Mouse (Mus musculus) midbrain, embryonic 16.5 days (tissue): Measurements from ENCODE around the gene Adprhl1. TPM values are rescaled to one million over a fixed set of nuclear protein-coding genes. Genes with fewer than 3 reads are reported as not detected.

ENCODE experiments used
- ATAC-seq: fragments of 200-750 bp; cut with Nextera tagmentation; 2 replicates; pipeline ENCODE4 v1.8.0; 2017; ENCODE audit warnings: moderate TSS enrichment
- H3K27ac ChIP-seq: fragments of 300-500 bp; sonication (generic); 2 replicates; pipeline ENCODE4 v1.5.1; 2014; ENCODE audit warnings: mild to moderate bottlenecking, low read length, mixed read lengths
- H3K27me3 ChIP-seq: fragments of 300-500 bp; sonication (generic); 2 replicates; pipeline ENCODE4 v1.6.1; 2014; ENCODE audit warnings: low read depth, low read length, mixed read lengths; ENCODE audit not compliant: control insufficient read depth, insufficient read depth
- H3K36me3 ChIP-seq: fragments of 300-500 bp; sonication (generic); 2 replicates; pipeline ENCODE4 v1.6.1; 2014; ENCODE audit warnings: mild to moderate bottlenecking, low read length, moderate library complexity, mixed read lengths; ENCODE audit not compliant: control insufficient read depth, insufficient read depth
- H3K4me1 ChIP-seq: fragments of 300-500 bp; sonication (generic); 2 replicates; pipeline ENCODE4 v1.6.1; 2014; ENCODE audit warnings: mild to moderate bottlenecking, low read length, mixed read lengths; ENCODE audit not compliant: control insufficient read depth, insufficient read depth
- H3K4me2 ChIP-seq: fragments of 300-500 bp; sonication (generic); 2 replicates; pipeline ENCODE4 v1.6.1; 2014; ENCODE audit warnings: mild to moderate bottlenecking, low read length, mixed read lengths
- H3K4me3 ChIP-seq: fragments of 300-500 bp; sonication (generic); 2 replicates; pipeline ENCODE4 v1.5.1; 2014; ENCODE audit warnings: low read depth, mild to moderate bottlenecking, low read length, moderate library complexity, mixed read lengths
- H3K9ac ChIP-seq: fragments of 300-500 bp; sonication (generic); 2 replicates; pipeline ENCODE4 v1.6.1; 2014; ENCODE audit warnings: low read depth, low read length, mixed read lengths
- H3K9me3 ChIP-seq: fragments of 300-500 bp; sonication (generic); replicated peaks from 2 replicates; pipeline ENCODE4 v1.6.1; 2014; ENCODE audit warnings: mild to moderate bottlenecking, low read length, mixed read lengths; ENCODE audit not compliant: control insufficient read depth, poor library complexity, severe bottlenecking
- WGBS: fragments of 180-500 bp; shearing (Covaris S2); extraction: QIAGEN DNeasy Blood & Tissue Kit; methylation state at CpG from one replicate; pipeline ENCODE4 v1.1.7; 2014; 5-methylcytosine and 5-hydroxymethylcytosine counted together
- polyA plus RNA-seq: library from polyadenylated mRNA; unstranded; fragments of >200 nt; fragmentation: Nextera tagmentation; extraction: Ambion mirVana; gene quantifications from 2 replicates; pipeline ENCODE4 v1.2.1, GENCODE M21; 2015

Gene Adprhl1
- polyA plus RNA-seq, 1 experiment from 2014 or later, result 0.29 TPM

- Histone ChIP-seq H3K9me3 (no peaks in the 10 kb centered on the region), H3K4me3 (no peak overlapping the region), H3K9ac (no peak overlapping the region), H3K4me2 (no peak overlapping the region), H3K4me1 (peaks cover 12% of the 10 kb centered on the region), H3K27me3 (peaks cover 18% of the 10 kb centered on the region), H3K27ac (no peak overlapping the region), H3K36me3 (no peaks in the 10 kb centered on the region)
- WGBS, result 75% methylated on average over 12 of the region's 12 CpGs
- no peak for ATAC-seq
Observed at GRCm38 (mm10) chr8:13204371-13205140, 49.4 kb downstream of the Adprhl1 start.

- no peak for ATAC-seq
- H3K4me2 ChIP-seq, result no peak overlapping the region
- H3K36me3 ChIP-seq, result no peaks in the 10 kb centered on the region
- H3K9me3 ChIP-seq, result no peaks in the 10 kb centered on the region
- no peak overlapping the region for H3K27ac ChIP-seq
- H3K9ac ChIP-seq, result no peak overlapping the region
- WGBS, result 65% methylated on average over 1 of the region's 1 CpGs
- H3K4me1 ChIP-seq, result peaks cover 13% of the 10 kb centered on the region
- no peak overlapping the region for H3K4me3 ChIP-seq
- peaks cover 18% of the 10 kb centered on the region for H3K27me3 ChIP-seq
Observed at GRCm38 (mm10) chr8:13203472-13203871, 50.5 kb downstream of the Adprhl1 start.

- H3K9me3 ChIP-seq, result no peaks in the 10 kb centered on the region
- H3K4me1 ChIP-seq, result peaks cover 13% of the 10 kb centered on the region
- no peak overlapping the region for H3K9ac ChIP-seq
- no peaks in the 10 kb centered on the region for H3K36me3 ChIP-seq
- no peak overlapping the region for H3K4me2 ChIP-seq
- H3K27ac ChIP-seq, result no peak overlapping the region
- peaks cover 18% of the 10 kb centered on the region for H3K27me3 ChIP-seq
- H3K4me3 ChIP-seq, result no peak overlapping the region
- ATAC-seq, result no peak
- WGBS, result 85% methylated on average over 3 of the region's 3 CpGs
Observed at GRCm38 (mm10) chr8:13202806-13203205, 51.2 kb downstream of the Adprhl1 start.

- Histone ChIP-seq H3K9me3 (no peaks in the 10 kb centered on the region), H3K36me3 (no peaks in the 10 kb centered on the region), H3K27ac (no peak overlapping the region), H3K4me3 (no peak overlapping the region), H3K9ac (no peak overlapping the region), H3K27me3 (peaks cover 18% of the 10 kb centered on the region), H3K4me2 (no peak overlapping the region), H3K4me1 (peaks cover 13% of the 10 kb centered on the region)
- no peak for ATAC-seq
- 57% methylated on average over 3 of the region's 3 CpGs for WGBS
Observed at GRCm38 (mm10) chr8:13202041-13202440, 51.9 kb downstream of the Adprhl1 start.

GRCm38 (mm10) chr8:13201013-13201334 lies 53.0 kb downstream of the Adprhl1 start:
- ATAC-seq, result no peak
- H3K4me2 ChIP-seq, result peak overlapping the region; percentile 93
- H3K9me3 ChIP-seq, result no peaks in the 10 kb centered on the region
- no peaks in the 10 kb centered on the region for H3K36me3 ChIP-seq
- WGBS, result under 1% methylated on average over 18 of the region's 18 CpGs
- peak overlapping the region; percentile 82 for H3K9ac ChIP-seq
- peaks cover 13% of the 10 kb centered on the region for H3K4me1 ChIP-seq
- peaks cover 18% of the 10 kb centered on the region for H3K27me3 ChIP-seq
- peak overlapping the region; percentile 91 for H3K4me3 ChIP-seq
- no peak overlapping the region for H3K27ac ChIP-seq

GRCm38 (mm10) chr8:13200301-13201012 lies 53.5 kb downstream of the Adprhl1 start, which contains the start of gene Grtp1:
Grtp1 (minus strand) TSS chr8:13200620.
- H3K4me3 ChIP-seq, result peak within 1 kb of the TSS; percentile 91
- ATAC-seq, result peak; percentile 71
- H3K27me3 ChIP-seq, result peaks cover 18% of the 10 kb centered on the region
- H3K9me3 ChIP-seq, result no peaks in the 10 kb centered on the region
- no peaks in the 10 kb centered on the region for H3K36me3 ChIP-seq
- peak within 1 kb of the TSS; percentile 82 for H3K9ac ChIP-seq
- H3K27ac ChIP-seq, result no peak within 1 kb of the TSS
- peak within 1 kb of the TSS; percentile 93 for H3K4me2 ChIP-seq
- H3K4me1 ChIP-seq, result peaks cover 13% of the 10 kb centered on the region
- WGBS, result under 1% methylated on average over 47 of the region's 58 CpGs

- no peak overlapping the region for H3K27ac ChIP-seq
- no peaks in the 10 kb centered on the region for H3K36me3 ChIP-seq
- H3K4me2 ChIP-seq, result peak overlapping the region; percentile 93
- 27% methylated on average over 14 of the region's 14 CpGs for WGBS
- H3K4me3 ChIP-seq, result peak overlapping the region; percentile 91
- H3K9ac ChIP-seq, result peak overlapping the region; percentile 82; the same call in 1 of the 2 replicates
- ATAC-seq, result no peak
- H3K27me3 ChIP-seq, result peaks cover 18% of the 10 kb centered on the region
- H3K4me1 ChIP-seq, result peaks cover 15% of the 10 kb centered on the region
- no peaks in the 10 kb centered on the region for H3K9me3 ChIP-seq
Observed at GRCm38 (mm10) chr8:13199385-13200061, 54.4 kb downstream of the Adprhl1 start.

GRCm38 (mm10) chr8:13197493-13197892 lies 56.5 kb downstream of the Adprhl1 start:
- H3K9ac ChIP-seq, result no peak overlapping the region
- no peak for ATAC-seq
- no peak overlapping the region for H3K4me2 ChIP-seq
- no peak overlapping the region for H3K4me3 ChIP-seq
- WGBS, result 88% methylated on average over 5 of the region's 5 CpGs
- peaks cover 13% of the 10 kb centered on the region for H3K27me3 ChIP-seq
- H3K27ac ChIP-seq, result no peak overlapping the region
- H3K9me3 ChIP-seq, result no peaks in the 10 kb centered on the region
- no peaks in the 10 kb centered on the region for H3K36me3 ChIP-seq
- H3K4me1 ChIP-seq, result peaks cover 19% of the 10 kb centered on the region
